Mouse (Mus musculus) MEL (cell line): Measurements from ENCODE around the gene Krt25.

Source experiments
- CHD1 ChIP-seq: IDR thresholded peaks from 2 replicates; pipeline ENCODE4 v1.6.1; 2012; ENCODE audit warnings: low read depth, mild to moderate bottlenecking, inconsistent platforms, low read length, improper control_type of control experiment
- CTCF ChIP-seq, 3 experiments: IDR thresholded peaks in 2 of 3; conservative IDR thresholded peaks in 1 of 3; 2 replicates each; pipeline ENCODE4 v1.5.1; 2011 to 2012; ENCODE audit warnings: low read length in 3 of 3, low read depth in 2 of 3, mild to moderate bottlenecking in 2 of 3, improper control_type of control experiment in 1 of 3, inconsistent platforms in 1 of 3, mixed read lengths in 1 of 3, moderate library complexity in 1 of 3; ENCODE audit not compliant: control insufficient read depth in 1 of 3, insufficient read depth in 1 of 3, poor library complexity in 1 of 3, severe bottlenecking in 1 of 3
- E2F4 ChIP-seq: IDR thresholded peaks from 2 replicates; pipeline ENCODE4 v1.6.1; 2011; ENCODE audit warnings: low read depth, low read length, improper control_type of control experiment, borderline replicate concordance
- EP300 ChIP-seq, 2 experiments: IDR thresholded peaks; 2 replicates each; pipeline ENCODE4 v1.6.1; 2011; ENCODE audit warnings: improper control_type of control experiment in 2 of 2, low read length in 2 of 2, low read depth in 1 of 2, mild to moderate bottlenecking in 1 of 2
- USF1 ChIP-seq: IDR thresholded peaks from 2 replicates; pipeline ENCODE4 v1.6.1; 2014; ENCODE audit warnings: low read depth, mild to moderate bottlenecking, inconsistent platforms, low read length, improper control_type of control experiment, moderate library complexity

DNA sequence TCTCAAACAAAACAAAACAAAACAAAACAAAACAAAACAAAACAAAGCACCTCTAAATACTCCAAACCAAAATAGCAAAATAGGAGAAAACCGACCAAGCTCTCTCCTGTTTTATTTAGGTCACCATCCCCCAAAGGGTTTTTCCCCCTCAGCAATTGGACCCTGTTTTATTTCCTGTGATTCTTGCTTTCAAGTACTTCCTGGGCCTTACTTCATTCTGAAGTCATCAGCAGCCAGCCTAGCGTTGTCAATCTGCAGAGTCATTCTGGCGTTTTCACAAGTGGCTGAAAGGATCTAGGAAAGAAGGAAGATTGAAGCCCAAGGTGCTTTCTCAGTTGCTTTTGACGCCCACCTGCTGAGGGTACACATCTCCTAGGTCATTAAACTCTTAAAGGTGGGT, 39.4 kb downstream of the Krt25 start:
- TF ChIP-seq CTCF (IDR thresholded peaks at IDR 0.05 in 2 of 3, conservative IDR thresholded peaks at IDR 0.05 in 1 of 3; ENCODE audit: control insufficient read depth in 1 of 3, insufficient read depth in 1 of 3, low read depth in 2 of 3, low read length in 3 of 3, poor library complexity in 1 of 3, severe bottlenecking in 1 of 3): no peak
- TF ChIP-seq CHD1: no peak
- no peak for TF ChIP-seq USF1
- no peak for TF ChIP-seq EP300 (IDR thresholded peaks at IDR 0.05; ENCODE audit: low read depth in 1 of 2, low read length in 2 of 2)
- TF ChIP-seq E2F4: no peak
